Mouse (Mus musculus) effector memory CD4-positive, alpha-beta T cell, adult 7 months (primary cell): ENCODE data around the gene Cdk5rap2. TPM values are rescaled to one million over a fixed set of nuclear protein-coding genes. Genes with fewer than 3 reads are reported as not detected.

Experiments used
- polyA plus RNA-seq: library from polyadenylated mRNA; unstranded; fragments of 100-300 nt; shearing (Covaris generic); gene quantifications from one replicate; pipeline ENCODE4 v1.2.1, GENCODE M21; 2017

The Cdk5rap2 gene
- 20.0 TPM for polyA plus RNA-seq

GRCm38 (mm10) chr4:70409994-70410721 lies at the start of gene Cdk5rap2:
Gene Cdk5rap2 (minus strand): TSS chr4:70410443.

Other genes starting within 250 kb of the Cdk5rap2 start
- gene Megf9, start 124.6 kb upstream of the Cdk5rap2 start, polyA plus RNA-seq, result 3.0 TPM